Mouse (Mus musculus): ENCODE results near the gene Hist1h3c. TPM values are rescaled to one million over a fixed set of nuclear protein-coding genes. Genes with fewer than 3 reads are reported as not detected.
A peak's percentile ranks its signal among the peaks of the same experiment; 100 is the strongest.
"Not testable (repeated sequence)": the region's sequence is repeated elsewhere in the genome, so short reads cannot be mapped to it uniquely, and the experiment has no call there.

The Hist1h3c gene
- polyA plus RNA-seq, 1 experiment = 2.3 TPM

- TF ChIP-seq POLR2A (IDR thresholded peaks at IDR 0.05; ENCODE audit: control insufficient read depth, low read depth, low read length) (no peak; the same call in 1 of the 2 replicates), CTCF (IDR thresholded peaks at IDR 0.05; ENCODE audit: control insufficient read depth, insufficient read depth, insufficient replicate concordance, low read depth, low read length) (no peak)
- H3K27me3 ChIP-seq (ENCODE audit: control insufficient read depth, insufficient read depth, low read length) = no peaks in the 10 kb centered on the region
- H3K36me3 ChIP-seq (ENCODE audit: control insufficient read depth, insufficient read depth, low read length) = no peaks in the 10 kb centered on the region
- peak within 1 kb of the TSS; percentile 68 for H3K4me3 ChIP-seq (ENCODE audit: control insufficient read depth, low read depth, low read length)
- peak within 1 kb of the TSS; percentile 81 for H3K27ac ChIP-seq (ENCODE audit: control insufficient read depth, insufficient read depth, low read depth, low read length)
- H3K4me1 ChIP-seq (ENCODE audit: control insufficient read depth, insufficient read depth, low read length) = peaks cover 4% of the 10 kb centered on the region; the same call in 1 of the 2 replicates
Measured at GRCm38 (mm10) chr13:23756790-23757189, 11.4 kb upstream of the Hist1h3c start, which contains the start of gene Hist1h4b. TSS of gene Hist1h4b (plus strand) at chr13:23757013.

GRCm38 (mm10) chr13:23755000-23755399 lies 9.6 kb upstream of the Hist1h3c start:
- no peaks in the 10 kb centered on the region for H3K36me3 ChIP-seq (ENCODE audit: control insufficient read depth, insufficient read depth, low read length)
- H3K4me1 ChIP-seq (ENCODE audit: control insufficient read depth, insufficient read depth, low read length) = peaks cover 4% of the 10 kb centered on the region
- no peaks in the 10 kb centered on the region for H3K27me3 ChIP-seq (ENCODE audit: control insufficient read depth, insufficient read depth, low read length)
- TF ChIP-seq POLR2A (IDR thresholded peaks at IDR 0.05; ENCODE audit: control insufficient read depth, low read depth, low read length) (no peak), CTCF (IDR thresholded peaks at IDR 0.05; ENCODE audit: control insufficient read depth, insufficient read depth, insufficient replicate concordance, low read depth, low read length) (no peak)
- no peak overlapping the region for H3K4me3 ChIP-seq (ENCODE audit: control insufficient read depth, low read depth, low read length)
- H3K27ac ChIP-seq (ENCODE audit: control insufficient read depth, insufficient read depth, low read depth, low read length) = no peak overlapping the region

GRCm38 (mm10) chr13:23753314-23754078 lies 8.1 kb upstream of the Hist1h3c start:
- H3K27ac ChIP-seq (ENCODE audit: control insufficient read depth, insufficient read depth, low read depth, low read length) = no peak overlapping the region
- no peaks in the 10 kb centered on the region for H3K36me3 ChIP-seq (ENCODE audit: control insufficient read depth, insufficient read depth, low read length)
- peaks cover 2% of the 10 kb centered on the region for H3K4me1 ChIP-seq (ENCODE audit: control insufficient read depth, insufficient read depth, low read length)
- no peaks in the 10 kb centered on the region for H3K27me3 ChIP-seq (ENCODE audit: control insufficient read depth, insufficient read depth, low read length)
- TF ChIP-seq CTCF (IDR thresholded peaks at IDR 0.05; ENCODE audit: control insufficient read depth, insufficient read depth, insufficient replicate concordance, low read depth, low read length) (no peak), POLR2A (IDR thresholded peaks at IDR 0.05; ENCODE audit: control insufficient read depth, low read depth, low read length) (no peak)
- H3K4me3 ChIP-seq (ENCODE audit: control insufficient read depth, low read depth, low read length) = no peak overlapping the region

GRCm38 (mm10) chr13:23752742-23753172 lies 7.4 kb upstream of the Hist1h3c start:
- TF ChIP-seq POLR2A (IDR thresholded peaks at IDR 0.05; ENCODE audit: control insufficient read depth, low read depth, low read length) = no peak
- no peak for TF ChIP-seq CTCF (IDR thresholded peaks at IDR 0.05; ENCODE audit: control insufficient read depth, insufficient read depth, insufficient replicate concordance, low read depth, low read length)
- peak overlapping the region; percentile 25; the same call in 1 of the 2 replicates for H3K4me3 ChIP-seq (ENCODE audit: control insufficient read depth, low read depth, low read length)
- H3K4me1 ChIP-seq (ENCODE audit: control insufficient read depth, insufficient read depth, low read length) = peaks cover 2% of the 10 kb centered on the region
- peak overlapping the region; percentile 54; the same call in 1 of the 2 replicates for H3K27ac ChIP-seq (ENCODE audit: control insufficient read depth, insufficient read depth, low read depth, low read length)
- no peaks in the 10 kb centered on the region for H3K36me3 ChIP-seq (ENCODE audit: control insufficient read depth, insufficient read depth, low read length)
- no peaks in the 10 kb centered on the region for H3K27me3 ChIP-seq (ENCODE audit: control insufficient read depth, insufficient read depth, low read length)

GRCm38 (mm10) chr13:23752067-23752741 lies 6.8 kb upstream of the Hist1h3c start, which contains the start of gene Hist1h3b:
TSS of gene Hist1h3b (plus strand) at chr13:23752267.
- H3K36me3 ChIP-seq (ENCODE audit: control insufficient read depth, insufficient read depth, low read length); H3K4me1 ChIP-seq (ENCODE audit: control insufficient read depth, insufficient read depth, low read length); H3K27me3 ChIP-seq (ENCODE audit: control insufficient read depth, insufficient read depth, low read length): not testable (repeated sequence)
- Histone ChIP-seq H3K4me3 (ENCODE audit: control insufficient read depth, low read depth, low read length) (peak within 1 kb of the TSS; percentile 60), H3K27ac (ENCODE audit: control insufficient read depth, insufficient read depth, low read depth, low read length) (peak within 1 kb of the TSS; percentile 78)

- Histone ChIP-seq H3K4me1 (ENCODE audit: control insufficient read depth, insufficient read depth, low read length) (peaks cover 4% of the 10 kb centered on the region), H3K27ac (ENCODE audit: control insufficient read depth, insufficient read depth, low read depth, low read length) (peak overlapping the region; percentile 66), H3K4me3 (ENCODE audit: control insufficient read depth, low read depth, low read length) (peak overlapping the region; percentile 45), H3K36me3 (ENCODE audit: control insufficient read depth, insufficient read depth, low read length) (no peaks in the 10 kb centered on the region), H3K27me3 (ENCODE audit: control insufficient read depth, insufficient read depth, low read length) (no peaks in the 10 kb centered on the region)
- TF ChIP-seq CTCF (IDR thresholded peaks at IDR 0.05; ENCODE audit: control insufficient read depth, insufficient read depth, insufficient replicate concordance, low read depth, low read length) (no peak), POLR2A (IDR thresholded peaks at IDR 0.05; ENCODE audit: control insufficient read depth, low read depth, low read length) (no peak)
Measured at GRCm38 (mm10) chr13:23751478-23751956, 6.1 kb upstream of the Hist1h3c start.

GRCm38 (mm10) chr13:23750839-23751477 lies 5.6 kb upstream of the Hist1h3c start, which contains the start of gene Hist1h2ab:
TSS of gene Hist1h2ab (plus strand) at chr13:23751126.
- not testable (repeated sequence) for H3K4me1 ChIP-seq (ENCODE audit: control insufficient read depth, insufficient read depth, low read length); H3K27me3 ChIP-seq (ENCODE audit: control insufficient read depth, insufficient read depth, low read length); H3K36me3 ChIP-seq (ENCODE audit: control insufficient read depth, insufficient read depth, low read length)
- peak within 1 kb of the TSS; percentile 60 for H3K4me3 ChIP-seq (ENCODE audit: control insufficient read depth, low read depth, low read length)
- peak; percentile 49; the same call in 1 of the 2 replicates for TF ChIP-seq POLR2A (IDR thresholded peaks at IDR 0.05; ENCODE audit: control insufficient read depth, low read depth, low read length)
- peak within 1 kb of the TSS; percentile 78 for H3K27ac ChIP-seq (ENCODE audit: control insufficient read depth, insufficient read depth, low read depth, low read length)

Measured in testis, adult 2 months (tissue).